8 mouse cellular contexts compared by ENCODE assay signal in genomic region chr6:114901321-114901824, GRCm38 (mm10).
DNase-seq lines count a peak whose midpoint lies in the region; ATAC-seq and TF ChIP-seq lines count a peak whose summit lies in the region.

No protein-coding gene starts in this region.

- peaks cover 83% of the 10 kb centered on the region for H3K4me1 ChIP-seq in G1E (ENCODE audit: insufficient read depth, low read depth, low read length)
- H3K4me1 ChIP-seq in forebrain, embryonic 16.5 days (replicated peaks; ENCODE audit: control insufficient read depth, insufficient read depth, low read length): peaks cover 33% of the 10 kb centered on the region
- H3K4me1 ChIP-seq in midbrain, embryonic 16.5 days (ENCODE audit: control insufficient read depth, insufficient read depth, low read length): peaks cover 35% of the 10 kb centered on the region

- H3K4me2 ChIP-seq in forebrain, embryonic 16.5 days (ENCODE audit: low read length): peak overlapping the region; percentile 24
- peak overlapping the region; percentile 5; the same call in 1 of the 2 replicates for H3K4me2 ChIP-seq in midbrain, embryonic 16.5 days (ENCODE audit: low read length)

- no peaks in the 10 kb centered on the region for H3K9me3 ChIP-seq in G1E (replicated peaks)
- no peaks in the 10 kb centered on the region for H3K9me3 ChIP-seq in forebrain, embryonic 16.5 days (ENCODE audit: control insufficient read depth, low read length)
- no peaks in the 10 kb centered on the region for H3K9me3 ChIP-seq in midbrain, embryonic 16.5 days (replicated peaks; ENCODE audit: control insufficient read depth, low read length, poor library complexity, severe bottlenecking)

- H3K27me3 ChIP-seq in G1E (ENCODE audit: insufficient read depth, low read length): no peaks in the 10 kb centered on the region
- no peaks in the 10 kb centered on the region for H3K27me3 ChIP-seq in forebrain, embryonic 16.5 days (replicated peaks; ENCODE audit: control insufficient read depth, insufficient read depth, low read length)
- no peaks in the 10 kb centered on the region for H3K27me3 ChIP-seq in midbrain, embryonic 16.5 days (ENCODE audit: control insufficient read depth, insufficient read depth, low read depth, low read length)

- TF ChIP-seq CTCF in G1E (IDR thresholded peaks at IDR 0.05; ENCODE audit: low read depth, low read length): no peak

- H3K9ac ChIP-seq in forebrain, embryonic 16.5 days (replicated peaks; ENCODE audit: low read depth, low read length): 0 out of 2 replicates have a peak overlapping the region, but pooled peaks have one; percentile 14
- peak overlapping the region; percentile 22; the same call in 1 of the 2 replicates for H3K9ac ChIP-seq in midbrain, embryonic 16.5 days (ENCODE audit: low read depth, low read length)

- peak; percentile 64 for ATAC-seq in G1E (ENCODE audit: extremely low read depth, insufficient number of reproducible peaks, low FRiP score, poor library complexity, severe bottlenecking)
- ATAC-seq in forebrain, embryonic 16.5 days: no peak
- peak; percentile 37; the same call in 1 of the 2 replicates for ATAC-seq in midbrain, embryonic 16.5 days

- H3K27ac ChIP-seq in forebrain, embryonic 16.5 days (ENCODE audit: low read length): peak overlapping the region; percentile 39; the same call in 1 of the 2 replicates
- H3K27ac ChIP-seq in midbrain, embryonic 16.5 days (ENCODE audit: low read length): peak overlapping the region; percentile 61; the same call in 1 of the 2 replicates

- peaks cover 72% of the 10 kb centered on the region for H3K36me3 ChIP-seq in G1E (replicated peaks)
- H3K36me3 ChIP-seq in forebrain, embryonic 16.5 days (ENCODE audit: control insufficient read depth, insufficient read depth): no peaks in the 10 kb centered on the region
- no peaks in the 10 kb centered on the region for H3K36me3 ChIP-seq in midbrain, embryonic 16.5 days (ENCODE audit: control insufficient read depth, insufficient read depth, low read length)

- 4% methylated on average over 12 of the region's 12 CpGs for WGBS in forebrain, embryonic 16.5 days
- WGBS in midbrain, embryonic 16.5 days: 7% methylated on average over 12 of the region's 12 CpGs

- H3K4me3 ChIP-seq in G1E (ENCODE audit: low read depth, low read length): peak overlapping the region; percentile 63; the same call in 1 of the 2 replicates
- H3K4me3 ChIP-seq in forebrain, embryonic 16.5 days (replicated peaks; ENCODE audit: low read length): no peak overlapping the region
- no peak overlapping the region for H3K4me3 ChIP-seq in midbrain, embryonic 16.5 days (ENCODE audit: low read depth, low read length)

- DNase-seq in G1E (ENCODE audit: low spot score): no peak
- DNase-seq in adrenal gland, postnatal 14 days: peak; percentile 75
- DNase-seq in liver: peak; percentile 85
- no peak for DNase-seq in cerebellum, adult 11 months
- DNase-seq in left cerebral cortex, adult 8-10 months (ENCODE audit: low spot score in 2 of 2): no peak
- DNase-seq in retina, embryonic 14.5 days (ENCODE audit: low spot score): no peak

Comparison
In these comparisons a context has a peak if more than half of its experiments do, and no peak if none do; other contexts are left out.
1. DNase-seq: peak in adrenal gland, postnatal 14 days (single experiment) and liver (single experiment); none in G1E (single experiment), cerebellum, adult 11 months (single experiment), left cerebral cortex, adult 8-10 months (0 of 2) and retina, embryonic 14.5 days (single experiment).